Mouse (Mus musculus): Measurements from ENCODE around the gene Txnrd2.

DNA sequence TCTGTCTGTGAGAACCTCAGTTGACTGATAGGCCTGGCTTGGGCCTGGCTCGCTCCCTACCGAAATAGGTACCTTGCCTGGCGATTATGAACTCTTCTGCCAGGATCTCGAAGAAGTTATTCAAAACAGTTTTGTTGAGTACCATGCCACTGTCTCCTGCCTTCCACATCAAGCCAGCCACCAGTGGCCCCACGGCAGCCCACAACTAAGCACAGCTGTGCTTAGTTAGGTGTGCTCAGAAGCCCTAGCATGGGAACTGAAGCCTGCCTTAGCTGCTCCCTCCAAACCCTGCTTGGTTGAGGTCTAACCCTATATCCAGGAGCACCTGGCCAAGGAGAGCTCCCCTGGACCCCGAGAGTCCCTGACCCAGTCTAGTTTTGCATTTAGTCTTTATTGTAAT lies 75.3 kb downstream of the Txnrd2 start:
- TF ChIP-seq CTCF (conservative IDR thresholded peaks at IDR 0.05 in 1 of 2, IDR thresholded peaks at IDR 0.05 in 1 of 2; ENCODE audit: low read depth in 2 of 2, low read length in 2 of 2) (no peak), USF1 (IDR thresholded peaks at IDR 0.05; ENCODE audit: low read depth, low read length) (no peak), POLR2AphosphoS2 (IDR thresholded peaks at IDR 0.05; ENCODE audit: low read depth, low read length) (no peak), EP300 (IDR thresholded peaks at IDR 0.05; ENCODE audit: low read length) (no peak), E2F4 (IDR thresholded peaks at IDR 0.05; ENCODE audit: insufficient replicate concordance, low read depth, low read length) (no peak), MAX (IDR thresholded peaks at IDR 0.05; ENCODE audit: low read length) (no peak), USF2 (conservative IDR thresholded peaks at IDR 0.05; ENCODE audit: low read depth, low read length) (no peak), TCF12 (IDR thresholded peaks at IDR 0.05; ENCODE audit: low read depth, low read length) (no peak), MEF2A (IDR thresholded peaks at IDR 0.05; ENCODE audit: borderline replicate concordance, low read depth, low read length) (no peak), ETS1 (conservative IDR thresholded peaks at IDR 0.05; ENCODE audit: low read depth, low read length) (no peak), POLR2A (IDR thresholded peaks at IDR 0.05; ENCODE audit: low read depth, low read length) (no peak), SIN3A (IDR thresholded peaks at IDR 0.05; ENCODE audit: low read length) (no peak)
